Mouse (Mus musculus) left cerebral cortex, postnatal 4 days (tissue): ENCODE data around the gene Ptprd. TPM values are rescaled to one million over a fixed set of nuclear protein-coding genes. Genes with fewer than 3 reads are reported as not detected.

Source experiments
- DNase-seq: peaks from one replicate; pipeline ENCODE4 v3.0.0-alpha.2; 2022
- intact Hi-C: fragments of 180-260 bp; cut with DNase I; formaldehyde crosslinking; loops from one replicate; pipeline ENCODE4 v1.15.1; 2025
- total RNA-seq, 2 experiments: library from RNA; stranded (reverse); gene quantifications; 2 replicates each; pipeline ENCODE4 v1.2.3; 2021

Gene Ptprd
- total RNA-seq, 2 experiments from 2014 or later, result 386 to 447 TPM

DNA sequence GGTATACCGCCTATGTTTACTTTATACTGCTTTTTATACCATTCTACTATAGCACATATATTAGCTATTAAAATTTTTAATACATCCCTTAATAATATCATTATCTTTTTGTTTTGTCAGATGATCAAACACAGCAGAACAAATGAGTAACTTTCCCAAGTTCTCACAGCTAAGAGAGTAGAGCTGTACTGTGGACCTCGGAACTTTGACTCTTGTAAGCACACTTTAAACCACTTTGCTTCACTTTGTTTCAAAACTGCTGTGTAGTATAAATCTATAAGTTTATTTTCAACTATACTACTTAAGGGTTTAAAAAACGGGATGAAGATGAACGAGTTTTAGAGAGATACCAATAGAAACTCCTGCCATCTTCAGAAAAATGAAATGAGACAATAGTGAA is 1789.6 kb downstream of the Ptprd start:
- no peak for DNase-seq
- intact Hi-C loops, result no loop called here

DNA sequence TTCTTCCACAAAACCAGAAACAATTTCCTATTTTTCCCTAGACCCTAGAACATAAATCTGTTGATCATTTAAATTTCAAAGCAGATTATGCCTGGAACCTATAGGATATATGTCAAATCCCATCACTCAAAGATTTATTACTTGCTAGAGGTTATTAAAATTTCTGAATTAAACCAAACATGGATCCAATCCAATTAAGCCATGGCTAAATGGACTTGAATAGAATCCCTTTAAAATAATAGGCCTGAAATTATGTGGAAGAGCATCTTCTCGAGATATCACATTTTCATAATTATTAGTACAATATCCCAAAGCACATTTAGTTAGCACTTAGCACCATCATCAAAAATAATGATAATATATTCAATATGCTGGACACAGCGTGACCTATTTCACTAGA is 1792.1 kb downstream of the Ptprd start:
- intact Hi-C loops, result no loop called here

DNA sequence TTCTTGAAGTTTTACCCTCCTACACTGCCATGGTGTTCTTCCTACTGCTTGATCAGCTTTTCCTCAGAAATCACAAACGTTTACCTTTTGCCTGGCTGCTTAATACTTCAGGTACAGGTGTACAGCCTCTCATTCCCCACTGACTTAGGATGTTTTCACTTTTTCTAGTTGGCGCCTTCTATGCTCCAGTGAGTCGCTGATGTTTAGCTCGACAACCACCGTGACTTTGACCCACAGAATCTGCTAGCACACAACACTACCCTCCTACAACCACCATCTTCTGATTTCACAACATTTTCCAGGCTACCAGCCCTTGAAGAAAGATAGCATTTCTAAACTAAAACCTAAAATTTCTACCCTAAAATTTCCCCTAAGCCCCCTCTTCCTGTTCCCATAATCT is 1794.1 kb downstream of the Ptprd start:
- intact Hi-C loops, result no loop called here
- no peak for DNase-seq

More for the DNA sequence above, 1792.1 kb downstream of the Ptprd start:
- no peak for DNase-seq

DNA sequence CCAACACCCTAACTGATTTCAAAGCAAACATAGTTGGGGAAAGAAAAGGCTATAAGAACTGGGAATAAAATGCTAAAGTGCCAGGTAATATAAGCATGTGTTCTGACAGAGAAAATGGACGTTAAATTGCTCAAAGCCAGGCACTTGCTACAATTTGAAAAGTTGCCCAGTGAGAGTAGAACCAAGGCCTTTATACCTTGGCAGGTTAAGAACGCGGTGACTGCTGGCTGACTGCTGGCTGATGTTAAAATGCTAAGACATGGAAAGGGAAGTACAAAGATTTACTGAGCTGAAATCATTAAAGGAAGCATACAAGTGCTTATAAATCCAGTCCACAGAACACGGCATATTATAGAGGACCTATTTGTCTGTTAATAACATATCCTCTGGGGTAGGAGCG is 1796.1 kb downstream of the Ptprd start:
- intact Hi-C loops, result no loop called here
- DNase-seq, result no peak

DNA sequence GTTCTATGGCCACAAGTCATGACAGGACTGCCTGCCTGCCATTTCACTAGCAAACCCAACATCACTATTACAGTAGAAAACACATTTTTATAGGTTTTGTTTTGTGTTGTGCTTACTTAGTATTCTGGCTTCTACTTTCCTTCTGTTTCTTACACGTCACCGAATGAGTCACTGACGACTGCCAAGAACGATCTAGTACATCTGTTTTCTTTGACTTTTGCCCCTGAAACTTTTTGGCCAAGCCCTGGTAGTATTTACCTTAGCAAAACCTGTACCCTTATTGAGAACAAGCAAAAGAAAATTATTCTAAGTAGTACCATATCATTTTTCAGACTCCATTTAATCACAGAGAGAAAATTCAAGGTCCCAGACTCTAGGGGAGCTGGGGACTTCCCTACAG is 1797.2 kb downstream of the Ptprd start:
- intact Hi-C loops, result no loop called here
- no peak for DNase-seq

DNA sequence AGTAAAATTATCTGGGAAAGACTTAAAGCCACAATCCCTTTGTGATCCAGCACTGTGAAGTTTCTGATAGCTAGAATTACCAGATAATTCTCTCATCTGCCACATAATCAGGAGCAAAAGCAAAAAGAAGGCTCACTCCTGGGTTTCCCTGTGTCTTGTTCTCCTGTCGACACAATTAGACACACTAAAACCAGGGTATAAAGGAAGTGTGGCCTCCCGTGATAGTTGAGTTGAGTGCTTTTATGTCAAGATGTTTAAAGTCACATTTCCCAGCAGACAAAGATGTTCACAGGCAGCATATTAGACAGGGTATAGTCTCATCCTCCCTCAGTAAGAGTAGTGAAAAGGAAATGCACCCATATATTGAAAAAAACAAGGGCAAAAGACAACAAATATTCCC is 1801.7 kb downstream of the Ptprd start:
- intact Hi-C loops, result no loop called here
- DNase-seq, result no peak

DNA sequence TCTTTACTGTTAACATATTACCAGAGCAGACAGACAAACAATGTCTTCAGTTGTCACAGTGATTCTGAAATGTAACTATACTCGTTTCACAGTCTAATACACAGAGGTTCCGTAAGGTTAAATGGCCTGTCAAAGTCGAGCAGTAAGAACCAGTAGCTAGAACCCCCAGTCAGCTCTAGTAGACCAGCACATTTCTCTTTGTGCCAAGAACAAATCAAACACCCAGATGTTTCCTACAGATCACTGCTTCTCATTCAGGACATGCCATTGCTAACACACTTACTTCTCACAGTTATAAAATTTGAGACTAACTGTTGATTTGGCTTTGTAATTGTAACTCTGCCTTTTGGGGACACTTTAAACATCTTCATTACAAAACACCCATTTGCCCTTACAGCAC is 1802.6 kb downstream of the Ptprd start:
- DNase-seq, result no peak
- intact Hi-C loops, result no loop called here

DNA sequence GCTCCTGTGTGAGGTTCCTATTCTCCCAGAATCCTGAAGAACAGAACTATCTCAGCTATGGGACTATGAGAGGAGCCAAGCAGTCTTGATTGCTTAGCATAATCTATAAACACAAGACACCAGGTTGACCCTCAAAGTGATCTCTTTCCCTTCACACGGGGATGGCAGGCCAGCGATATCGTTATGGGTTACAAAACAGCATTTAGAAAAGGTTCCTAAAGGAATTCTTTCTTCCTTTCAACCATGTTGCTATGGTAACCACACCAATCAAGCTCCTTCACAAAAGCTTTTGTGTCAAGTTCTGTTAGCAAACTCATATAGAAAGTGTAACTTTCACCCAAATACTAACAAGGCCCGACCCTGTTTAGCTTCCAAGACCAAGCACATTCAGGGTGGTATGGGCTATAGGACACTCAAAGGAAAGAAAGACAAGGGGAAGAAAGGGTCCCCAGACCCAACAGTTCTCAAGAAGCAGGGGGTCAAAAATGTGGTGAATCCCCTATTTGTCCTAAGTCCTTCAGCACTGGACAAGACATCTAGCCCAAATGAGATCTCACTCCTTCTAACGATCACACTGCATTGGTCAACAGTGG is 1805.8 kb downstream of the Ptprd start:
- no peak for DNase-seq
- intact Hi-C loops, result no loop called here

DNA sequence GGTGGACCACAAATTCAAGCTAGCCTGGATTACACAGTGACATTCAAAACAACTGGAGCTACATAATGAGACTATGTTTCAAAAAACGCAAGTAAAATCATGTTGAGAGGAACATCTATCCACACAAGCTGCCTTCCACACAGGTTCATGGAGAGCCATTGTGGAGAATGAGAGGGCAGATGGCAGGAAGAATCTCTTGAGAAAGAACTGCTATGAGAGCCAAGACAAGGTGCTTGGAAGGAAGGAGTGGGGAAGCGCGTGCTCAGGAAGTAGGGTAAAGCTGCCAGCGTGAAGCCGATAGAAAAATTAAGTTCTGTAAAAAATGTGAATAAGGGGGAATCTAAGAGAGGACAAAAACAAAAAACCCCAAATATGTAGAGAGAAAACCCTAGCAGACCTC is 1808.5 kb downstream of the Ptprd start:
- DNase-seq, result no peak
- intact Hi-C loops, result no loop called here

DNA sequence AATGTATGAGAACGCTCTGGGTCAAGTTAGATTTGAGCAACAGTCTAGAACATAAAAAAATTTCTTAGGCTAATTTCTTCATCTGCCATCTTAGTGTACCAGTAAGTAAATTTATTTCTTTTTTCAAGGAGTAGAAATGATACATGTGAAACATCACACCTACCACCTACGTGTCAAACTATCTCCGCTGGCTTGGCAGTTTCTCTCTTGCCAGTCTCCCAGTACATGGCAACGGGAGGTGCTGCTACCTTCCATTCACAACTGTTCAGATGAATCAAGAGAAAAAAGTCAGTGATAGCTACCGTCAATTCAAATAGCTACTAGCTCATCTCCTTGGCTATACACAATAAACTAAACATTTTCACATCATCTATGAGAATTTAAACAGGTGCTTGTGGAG is 1823.9 kb downstream of the Ptprd start:
- DNase-seq, result no peak
- intact Hi-C loops, result no loop called here

DNA sequence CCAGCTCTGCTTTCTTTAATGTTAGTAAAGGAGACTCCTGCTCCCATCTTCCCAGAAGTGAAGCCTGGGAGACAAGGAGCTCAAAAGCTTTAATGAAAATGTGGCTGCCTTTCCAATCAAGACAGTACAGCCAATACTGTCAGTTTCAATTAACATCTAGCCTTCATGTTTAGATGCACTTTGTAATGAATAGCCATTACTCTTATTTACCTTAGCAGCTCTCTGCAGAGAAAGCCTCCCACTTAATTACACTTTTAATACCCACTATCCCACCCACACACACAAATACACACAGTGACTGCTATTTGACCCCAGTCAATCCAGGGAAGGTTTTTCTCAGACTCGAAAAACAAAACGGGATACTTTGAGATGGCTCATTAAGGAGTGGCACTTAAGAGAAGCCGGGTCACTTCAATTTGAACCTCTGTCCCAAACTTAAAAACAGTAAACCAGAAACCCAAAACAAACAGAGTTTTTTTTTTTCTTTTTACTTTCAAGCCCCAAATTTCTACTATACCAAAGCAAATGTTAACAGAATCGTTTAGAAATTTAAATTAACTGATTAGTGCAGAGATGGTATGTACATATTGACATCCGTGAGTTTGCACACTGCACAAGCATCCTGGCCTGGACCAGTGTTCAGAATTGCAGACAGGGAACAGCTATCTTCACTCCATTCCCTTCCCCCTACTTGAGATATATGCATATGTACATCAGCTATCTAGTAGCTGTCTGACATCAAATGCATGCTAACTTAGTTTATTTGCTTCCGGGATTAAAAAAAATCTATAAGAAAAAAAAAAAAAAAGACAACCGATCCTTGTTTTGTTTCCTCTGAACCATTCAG is 1824.6 kb downstream of the Ptprd start:
- intact Hi-C loops, result no loop called here
- DNase-seq, result no peak

DNA sequence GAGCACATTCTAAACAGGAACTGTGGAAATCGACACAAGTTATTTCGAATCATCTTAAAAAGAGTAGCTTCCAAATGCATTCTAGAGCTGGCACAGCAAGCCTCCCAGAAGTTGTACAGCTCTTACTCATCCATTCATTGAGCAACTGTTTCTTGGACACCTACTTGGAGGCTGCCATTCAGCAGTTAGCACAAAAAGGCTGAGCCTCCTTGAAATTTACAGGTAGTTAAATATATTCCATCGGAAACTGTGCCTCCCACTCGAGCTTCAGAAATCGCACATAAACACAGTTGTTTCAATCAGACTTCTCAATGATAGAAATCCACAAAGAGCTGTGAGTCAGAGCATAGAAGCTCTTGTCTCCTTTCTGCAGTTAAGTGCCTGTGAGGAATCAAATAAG is 1825.9 kb downstream of the Ptprd start:
- intact Hi-C loops, result no loop called here
- no peak for DNase-seq

DNA sequence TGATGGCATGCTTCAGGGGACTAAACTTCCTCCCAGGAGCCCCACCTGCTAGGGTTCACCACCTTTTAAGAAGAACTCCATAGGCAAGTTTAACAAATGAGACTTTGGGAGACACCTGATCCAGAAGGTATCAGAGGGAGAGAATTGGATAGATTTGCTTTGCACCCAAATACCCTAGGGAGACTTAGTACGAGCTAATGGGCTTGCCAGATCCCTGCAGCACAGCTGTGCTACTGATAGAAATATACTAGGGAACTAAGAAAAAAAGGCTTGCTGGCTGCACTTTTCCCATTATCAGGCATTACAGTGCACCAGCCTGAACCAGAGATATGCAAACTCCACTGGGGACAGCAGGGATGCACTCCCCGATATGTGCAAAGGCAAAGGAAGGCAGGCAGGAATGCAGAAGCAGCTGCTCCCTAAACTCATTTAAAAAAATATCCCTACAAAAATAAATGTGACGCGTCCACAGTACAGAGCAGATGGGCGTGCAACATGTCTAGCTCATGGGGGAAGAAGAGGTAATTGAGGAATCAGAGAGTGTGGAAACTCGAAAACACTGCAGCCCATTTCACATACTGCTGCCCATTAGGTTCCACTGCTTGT is 1831.3 kb downstream of the Ptprd start:
- DNase-seq, result no peak
- intact Hi-C loops, result no loop called here

DNA sequence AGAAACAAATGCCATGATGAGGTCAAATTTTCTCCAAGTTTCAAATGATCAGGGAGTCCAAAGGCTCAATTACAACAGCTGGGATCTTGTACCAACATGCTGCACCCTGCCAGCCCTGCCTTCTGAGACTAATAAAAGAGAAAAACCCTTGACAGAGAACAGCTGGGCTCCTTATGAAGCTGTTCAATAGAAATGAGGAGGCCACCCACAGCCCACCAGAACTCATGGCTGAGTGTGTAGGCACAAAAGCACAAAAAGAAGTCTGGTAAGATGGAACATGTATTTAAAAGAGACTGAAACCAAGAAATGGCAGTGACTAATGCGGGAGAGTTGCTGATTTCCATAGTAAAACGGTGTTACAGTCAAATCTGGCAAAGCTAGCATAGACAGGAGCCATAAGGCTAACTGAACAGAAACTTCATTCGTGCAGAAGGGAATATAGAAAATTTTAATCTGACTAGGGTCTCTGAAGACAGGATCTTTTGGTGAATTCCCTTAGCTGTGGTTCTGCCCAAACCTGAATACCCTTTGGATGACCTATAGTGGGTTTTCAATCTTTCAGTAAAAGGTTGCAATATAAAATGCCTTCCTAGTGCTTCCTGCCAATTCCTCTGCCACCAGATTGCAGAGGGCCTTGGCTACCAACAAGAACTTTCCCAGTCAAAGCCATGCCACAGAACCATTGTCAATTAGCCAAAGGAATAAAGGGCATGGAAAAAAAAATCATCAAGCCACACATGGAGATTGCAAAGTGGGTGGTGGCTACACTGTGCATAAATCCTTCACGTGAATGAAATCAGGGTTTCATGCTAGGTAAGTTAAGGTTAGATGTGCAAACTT is 1841.5 kb downstream of the Ptprd start:
- intact Hi-C loops, result no loop called here

DNA sequence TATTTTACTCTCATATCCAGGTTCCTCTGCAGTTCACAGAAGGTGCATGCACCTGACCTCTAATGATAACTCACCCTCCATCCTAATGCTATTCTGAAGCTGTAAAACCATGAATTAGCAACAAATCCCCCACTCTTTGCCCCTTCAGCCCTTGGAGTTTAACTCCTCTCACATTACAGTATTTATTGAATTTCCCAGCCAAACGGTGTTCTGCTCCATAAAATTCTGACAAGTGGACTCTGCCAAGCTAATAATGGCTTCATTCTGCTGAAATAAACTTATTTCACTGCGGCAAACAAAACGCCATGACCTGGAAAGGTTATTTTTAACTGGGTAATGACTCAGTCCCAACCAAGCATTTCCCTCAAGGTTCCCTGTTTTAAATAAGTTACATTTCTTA is 1842.7 kb downstream of the Ptprd start:
- intact Hi-C loops, result no loop called here

More for the DNA sequence above, 1841.5 kb downstream of the Ptprd start:
- peak; percentile 64 for DNase-seq

DNA sequence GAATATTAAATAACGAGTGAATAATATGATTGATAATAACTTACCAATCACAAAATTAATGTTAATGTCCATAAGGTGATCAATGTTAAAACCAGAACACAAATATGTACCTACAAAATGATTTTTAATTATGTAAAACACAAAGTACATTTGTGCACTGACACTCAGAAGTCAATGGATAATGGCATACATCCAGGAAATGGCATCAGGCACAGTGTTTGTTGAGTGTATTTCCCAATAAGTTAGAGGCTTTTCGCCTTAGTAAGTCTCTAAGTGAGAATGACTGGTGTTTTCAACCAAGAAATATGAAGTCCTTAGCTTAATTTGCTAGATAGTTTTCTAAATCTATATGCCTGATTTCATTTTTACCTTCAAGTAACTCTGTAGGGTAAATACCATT is 1843.5 kb downstream of the Ptprd start:
- no peak for DNase-seq
- intact Hi-C loops, result no loop called here

More for the DNA sequence above, 1842.7 kb downstream of the Ptprd start:
- no peak for DNase-seq

DNA sequence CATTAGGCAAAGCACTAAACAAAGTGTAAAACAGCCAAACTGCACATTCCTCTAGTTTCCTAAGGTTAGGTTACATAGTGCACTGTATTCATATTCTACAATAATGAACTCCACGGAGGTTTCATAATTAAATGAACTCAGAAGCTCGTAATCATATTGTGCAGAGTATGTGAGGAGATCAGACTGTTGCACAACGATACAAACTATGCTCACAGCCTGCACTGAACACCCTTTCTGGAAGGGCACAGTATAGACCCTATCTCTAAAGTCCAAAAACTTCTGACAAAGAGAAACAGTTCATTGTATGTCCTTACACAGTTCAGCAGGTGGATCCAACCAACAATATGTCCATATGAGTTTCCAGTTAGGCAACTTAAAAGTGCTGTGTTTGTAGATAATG is 1844.5 kb downstream of the Ptprd start:
- no peak for DNase-seq
- intact Hi-C loops, result no loop called here

DNA sequence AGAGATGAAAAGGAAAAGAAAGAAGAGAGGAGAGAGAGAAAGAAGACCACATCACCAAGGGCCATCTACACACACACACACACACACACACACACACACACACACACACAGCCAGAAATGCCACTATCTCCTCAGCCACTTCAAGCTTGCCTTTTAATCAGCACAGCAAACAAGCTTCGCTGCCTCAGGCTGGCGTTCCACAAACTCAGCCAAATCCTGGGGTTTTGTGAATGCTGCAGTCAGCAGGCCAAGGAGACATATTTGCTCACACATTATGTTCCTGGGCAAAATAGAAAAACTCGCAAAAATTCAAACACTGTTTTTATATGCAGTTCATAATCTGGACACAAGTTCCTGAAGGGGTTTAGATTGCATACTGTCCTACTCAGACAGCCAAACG is 1845.9 kb downstream of the Ptprd start:
- DNase-seq, result peak; percentile 66
- intact Hi-C loops, result no loop called here

DNA sequence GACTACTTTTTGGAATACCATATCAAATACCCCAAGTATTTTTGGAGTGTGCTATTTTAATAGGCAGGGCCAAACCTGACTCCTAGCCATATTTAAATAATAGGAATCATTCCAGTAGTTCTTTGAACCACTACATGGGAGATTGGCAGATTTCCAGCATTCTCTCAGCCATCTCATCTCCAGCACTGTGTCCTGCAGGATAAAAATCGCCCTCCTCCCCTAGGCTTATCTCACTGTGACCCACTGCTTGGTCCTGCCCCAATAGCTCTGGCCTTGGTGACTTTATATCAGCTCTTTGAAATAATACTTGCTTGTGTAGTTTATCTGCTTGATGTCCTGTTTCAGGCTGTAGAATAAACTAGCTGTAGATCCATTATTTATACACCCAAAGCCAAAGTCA is 1850.2 kb downstream of the Ptprd start:
- DNase-seq, result no peak
- intact Hi-C loops, result no loop called here

DNA sequence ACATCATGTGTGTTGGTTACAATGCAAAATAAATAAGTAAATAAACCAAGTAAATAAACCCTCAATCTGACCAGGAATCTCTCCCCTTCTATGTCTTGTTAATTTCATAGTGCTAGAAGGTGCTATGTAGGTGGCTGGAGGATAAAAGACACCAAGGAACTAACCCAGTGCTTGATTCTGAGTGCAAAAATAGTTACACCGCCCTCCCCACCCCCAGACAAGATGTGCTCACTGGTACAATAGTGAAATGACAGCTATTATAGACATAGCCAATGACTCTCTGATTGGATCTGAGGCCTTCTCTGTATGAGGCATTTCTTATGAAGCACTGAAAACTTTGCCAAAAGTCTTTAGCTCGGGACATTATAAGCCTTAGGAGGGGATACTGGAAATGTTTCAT is 1857.6 kb downstream of the Ptprd start:
- intact Hi-C loops, result no loop called here
- DNase-seq, result no peak

DNA sequence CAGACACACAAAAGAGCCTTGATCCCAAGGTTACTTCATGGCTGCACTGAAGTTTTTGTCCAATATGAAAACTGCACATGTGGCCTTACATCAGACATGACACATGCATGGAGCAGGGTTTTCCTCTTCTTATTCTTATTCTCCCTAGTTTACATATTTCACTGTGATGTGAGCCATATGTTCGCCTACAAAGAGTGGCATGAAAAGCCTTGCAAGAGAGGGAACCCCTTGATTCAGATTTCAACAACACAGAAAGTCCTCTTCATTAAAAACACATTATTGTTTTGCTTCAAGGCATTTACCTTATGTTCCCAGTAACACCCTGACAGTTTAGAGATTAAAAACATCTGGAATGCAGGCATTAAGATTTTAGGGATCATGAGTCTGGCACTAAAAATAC is 1859.3 kb downstream of the Ptprd start:
- DNase-seq, result no peak
- intact Hi-C loops, result no loop called here
